ENCODE assay signal across 10 mouse cellular contexts in genomic region chr2:37338497-37339187, GRCm38 (mm10). TPM values are rescaled to one million over a fixed set of nuclear protein-coding genes. Genes with fewer than 3 reads are reported as not detected.
A peak's percentile ranks its signal among the peaks of the same experiment; 100 is the strongest.
DNase-seq lines count a peak whose midpoint lies in the region; ATAC-seq and TF ChIP-seq lines count a peak whose summit lies in the region.
"Had no signal": no experiment of that assay in that cellular context is flagged by ENCODE, and none has a peak within 500 bp of the region (broad histone marks: within the 10 kb centered on the region; RNA-seq: fewer than 3 reads in every experiment).

No protein-coding gene starts in this region.

- no peak overlapping the region for H3K9ac ChIP-seq in heart, adult 2 months (ENCODE audit: low read depth, low read length)
- no peak overlapping the region for H3K9ac ChIP-seq in heart, embryonic 12.5 days
- H3K9ac ChIP-seq: embryonic facial prominence, embryonic 12.5 days had no signal

- TF ChIP-seq POLR2A in heart, adult 2 months (IDR thresholded peaks at IDR 0.05; ENCODE audit: insufficient read depth, low read depth, low read length), result no peak

- intact Hi-C loops in heart, adult 2 months (cut with DNase I), result no loop called here

- no peak overlapping the region for H3K4me2 ChIP-seq in heart, embryonic 12.5 days
- H3K4me2 ChIP-seq: embryonic facial prominence, embryonic 12.5 days had no signal

- TF ChIP-seq EP300 in heart, adult 2 months (IDR thresholded peaks at IDR 0.05; ENCODE audit: insufficient read depth, low read depth, low read length), result no peak

- H3K4me3 ChIP-seq in heart, adult 2 months, result no peak overlapping the region
- H3K4me3 ChIP-seq in heart, embryonic 12.5 days, result no peak overlapping the region
- H3K4me3 ChIP-seq in embryonic facial prominence, embryonic 10.5 days, result no peak overlapping the region
- H3K4me3 ChIP-seq: embryonic facial prominence, embryonic 12.5 days had no signal

- H3K27ac ChIP-seq in heart, adult 2 months, result no peak overlapping the region
- H3K27ac ChIP-seq in heart, embryonic 12.5 days (ENCODE audit: poor library complexity, severe bottlenecking), result no peak overlapping the region
- H3K27ac ChIP-seq in embryonic facial prominence, embryonic 10.5 days (replicated peaks), result no peak overlapping the region
- H3K27ac ChIP-seq: embryonic facial prominence, embryonic 12.5 days had no signal

- ATAC-seq in heart, embryonic 12.5 days (ENCODE audit: insufficient number of reproducible peaks, low FRiP score), result no peak
- peak; percentile 92 for ATAC-seq in Patski
- ATAC-seq in megakaryocyte progenitor cell, adult 5-6 weeks (replicated peaks; ENCODE audit: poor library complexity), result peak; percentile 95

- no peaks in the 10 kb centered on the region for H3K9me3 ChIP-seq in heart, embryonic 12.5 days (replicated peaks)
- no peaks in the 10 kb centered on the region for H3K9me3 ChIP-seq in embryonic facial prominence, embryonic 10.5 days
- H3K9me3 ChIP-seq: embryonic facial prominence, embryonic 12.5 days had no signal

- H3K4me1 ChIP-seq in heart, adult 2 months (ENCODE audit: control insufficient read depth, insufficient read depth, low read length), result no peaks in the 10 kb centered on the region
- H3K4me1 ChIP-seq in heart, embryonic 12.5 days (replicated peaks), result no peaks in the 10 kb centered on the region
- H3K4me1 ChIP-seq in embryonic facial prominence, embryonic 10.5 days, result no peaks in the 10 kb centered on the region
- H3K4me1 ChIP-seq: embryonic facial prominence, embryonic 12.5 days had no signal

- CTCF ChIA-PET in Patski (lab: Charles Lee), result interaction anchor here (1.3 to 1.5 kb wide), 2 partner anchors 10 to 11 kb away, joined by 3 to 4 read pairs; no protein-coding TSS in a partner anchor

- no peaks in the 10 kb centered on the region for H3K36me3 ChIP-seq in heart, adult 2 months (ENCODE audit: control insufficient read depth, insufficient read depth, low read length)
- no peaks in the 10 kb centered on the region for H3K36me3 ChIP-seq in heart, embryonic 12.5 days
- no peaks in the 10 kb centered on the region for H3K36me3 ChIP-seq in embryonic facial prominence, embryonic 10.5 days (replicated peaks)
- H3K36me3 ChIP-seq: embryonic facial prominence, embryonic 12.5 days had no signal

- POLR2A ChIA-PET in Patski (lab: Charles Lee), result no interaction called here

- H3K27me3 ChIP-seq in heart, adult 2 months (ENCODE audit: control insufficient read depth, insufficient read depth, low read length), result no peaks in the 10 kb centered on the region
- H3K27me3 ChIP-seq in heart, embryonic 12.5 days (replicated peaks), result no peaks in the 10 kb centered on the region
- H3K27me3 ChIP-seq in Patski, result peaks cover 1% of the 10 kb centered on the region
- no peaks in the 10 kb centered on the region for H3K27me3 ChIP-seq in embryonic facial prominence, embryonic 10.5 days (replicated peaks; ENCODE audit: low read depth, poor library complexity, severe bottlenecking)
- H3K27me3 ChIP-seq: embryonic facial prominence, embryonic 12.5 days had no signal

- peak in 1 of 2 experiments; percentile 55 for DNase-seq in heart, adult 2 months
- DNase-seq in 3T3-L1 (ENCODE audit: low read depth, low spot score), result peak; percentile 87
- no peak for DNase-seq in Patski (ENCODE audit: low read depth, low spot score)
- peak; percentile 38 for DNase-seq in embryonic facial prominence, embryonic 10.5 days (ENCODE audit: low spot score)
- DNase-seq in layer of hippocampus, adult 18-20 months (ENCODE audit: low spot score in 2 of 2), result peak; percentile 50 to 71
- DNase-seq in natural killer cell, adult 2 months (ENCODE audit: low spot score in 2 of 2), result no peak

- H3K79me2 ChIP-seq in heart, adult 2 months (replicated peaks; ENCODE audit: control insufficient read depth, insufficient read depth, low read length), result no peaks in the 10 kb centered on the region

- peak; percentile 84 for TF ChIP-seq CTCF in heart, adult 2 months (IDR thresholded peaks at IDR 0.05)
- TF ChIP-seq CTCF in Patski (IDR thresholded peaks at IDR 0.05), result peak; percentile 83

- WGBS in heart, adult 2 months, result 51% methylated on average over 10 of the region's 10 CpGs
- WGBS in heart, embryonic 12.5 days, result 55% methylated on average over 10 of the region's 10 CpGs
- 67% methylated on average over 10 of the region's 10 CpGs for WGBS in embryonic facial prominence, embryonic 10.5 days

- in situ Hi-C loops in Patski (cut with MboI; ENCODE audit: low pct_unique_long_range_greater_than_20kb), result loop anchor here (10.0 kb wide), 1 partner anchor 1334 kb away; no protein-coding TSS in a partner anchor

RNA-seq across cellular contexts. Expression of gene Olfr368, which starts 12.3 kb away (rescaled TPM):
- not detected for total RNA-seq in heart, adult 2 months (2021)
- not detected in 2 replicates for polyA plus RNA-seq in heart, adult 2 months (2012; rRNA removed)
- not detected in 2 replicates for polyA plus RNA-seq in heart, embryonic 12.5 days (2016; fragmentation: Nextera tagmentation; extraction: Ambion mirVana)
- polyA plus RNA-seq in Patski (2021), result not detected
- polyA plus RNA-seq in embryonic facial prominence, embryonic 10.5 days (2016; fragmentation: Nextera tagmentation; extraction: Ambion mirVana), result not detected in 2 replicates
- total RNA-seq in layer of hippocampus, adult 18-20 months (2021), result not detected
- not detected in 2 replicates for total RNA-seq in megakaryocyte progenitor cell, adult 5-6 weeks (2015)
- not detected in 2 replicates for total RNA-seq in megakaryocyte progenitor cell, adult 5-6 weeks (2017)
- polyA plus RNA-seq: embryonic facial prominence, embryonic 12.5 days; liver, embryonic 16.5 days had no signal

RNA-seq across cellular contexts. Expression of gene Pdcl, which starts 20.5 kb away (rescaled TPM):
- 10 to 100 TPM; 18.1 to 18.9 TPM for total RNA-seq in heart, adult 2 months (2021)
- polyA plus RNA-seq in heart, adult 2 months (2012; rRNA removed), result 7.6 and 16.5 TPM in 2 replicates
- polyA plus RNA-seq in heart, embryonic 12.5 days (2016; fragmentation: Nextera tagmentation; extraction: Ambion mirVana), result 38.4 and 40.6 TPM in 2 replicates
- 40.6 TPM for polyA plus RNA-seq in Patski (2021)
- 51.3 and 51.6 TPM in 2 replicates for polyA plus RNA-seq in embryonic facial prominence, embryonic 10.5 days (2016; fragmentation: Nextera tagmentation; extraction: Ambion mirVana)
- total RNA-seq in layer of hippocampus, adult 18-20 months (2021), result 10 to 100 TPM; 27.3 to 31.2 TPM
- total RNA-seq in megakaryocyte progenitor cell, adult 5-6 weeks (2015), result 27.3 TPM in 2 replicates
- total RNA-seq in megakaryocyte progenitor cell, adult 5-6 weeks (2017), result 56.1 and 98.5 TPM in 2 replicates

Comparison
In these comparisons a context has a peak if more than half of its experiments do, and no peak if none do; other contexts are left out.
1. DNase-seq: peak in 3T3-L1 (single experiment), embryonic facial prominence, embryonic 10.5 days (single experiment) and layer of hippocampus, adult 18-20 months (2 of 2); none in Patski (single experiment) and natural killer cell, adult 2 months (0 of 2).